Mouse (Mus musculus) adrenal gland, postnatal 14 days (tissue): ENCODE data around the gene Col8a1. TPM values are rescaled to one million over a fixed set of nuclear protein-coding genes. Genes with fewer than 3 reads are reported as not detected.

Experiments
- DNase-seq: peaks from one replicate; pipeline ENCODE4 v3.0.0; 2021; ENCODE audit warnings: mixed read lengths
- total RNA-seq: library from RNA; stranded (reverse); gene quantifications from 2 replicates; pipeline ENCODE4 v1.2.3, GENCODE M21; 2021

Col8a1 gene
- total RNA-seq, 1 experiment from 2014 or later = 4.4 TPM

GRCm38 (mm10) chr16:57672251-57672650, 82.3 kb downstream of the Col8a1 start:
- peak; percentile 35 for DNase-seq

DNA sequence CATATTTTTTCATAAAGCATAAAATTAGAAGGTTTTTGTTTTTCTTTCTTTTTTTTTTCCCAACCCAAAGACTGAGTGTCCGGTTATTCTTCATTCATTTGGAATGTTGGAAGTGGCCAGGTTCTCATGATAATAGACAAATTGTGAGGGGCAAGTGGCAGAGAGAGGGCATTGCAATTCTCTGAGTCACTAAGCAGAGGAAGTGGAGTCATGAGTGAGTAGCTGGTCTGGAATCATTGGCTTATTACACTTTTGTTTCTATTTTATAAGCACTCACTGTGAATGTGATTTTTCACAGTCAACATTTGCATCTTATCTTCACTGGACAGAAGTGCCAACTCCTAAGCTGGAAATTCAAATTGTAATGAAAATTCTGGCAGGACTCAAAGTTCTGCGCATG, 82.9 kb downstream of the Col8a1 start:
- peak; percentile 4 for DNase-seq

- peak; percentile 35 for DNase-seq
Observed at GRCm38 (mm10) chr16:57669348-57669747, 85.2 kb downstream of the Col8a1 start.

GRCm38 (mm10) chr16:57662661-57663060, 91.9 kb downstream of the Col8a1 start:
- DNase-seq = no peak

DNA sequence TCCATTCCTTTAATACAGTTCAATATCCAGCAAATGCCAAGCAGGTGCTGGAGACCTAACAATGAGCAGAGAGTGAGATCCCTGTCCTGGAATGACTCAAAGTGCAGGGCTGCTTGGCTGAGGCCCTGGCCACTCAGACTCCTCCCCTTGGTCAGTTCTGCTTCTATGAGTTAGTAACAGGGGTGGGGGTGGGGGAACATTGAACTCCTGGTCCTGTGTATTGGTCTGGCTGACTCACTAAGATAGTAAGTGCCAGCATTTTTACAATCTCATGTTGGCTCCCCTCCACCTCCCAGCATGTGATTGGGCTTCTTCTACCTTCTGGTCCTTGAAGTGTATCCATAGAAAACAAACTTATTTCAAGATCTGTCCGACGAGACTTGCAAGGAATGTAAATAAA, 104.6 kb downstream of the Col8a1 start:
- peak; percentile 47 for DNase-seq

GRCm38 (mm10) chr16:57641346-57641885, 113.1 kb downstream of the Col8a1 start:
- DNase-seq = no peak

DNA sequence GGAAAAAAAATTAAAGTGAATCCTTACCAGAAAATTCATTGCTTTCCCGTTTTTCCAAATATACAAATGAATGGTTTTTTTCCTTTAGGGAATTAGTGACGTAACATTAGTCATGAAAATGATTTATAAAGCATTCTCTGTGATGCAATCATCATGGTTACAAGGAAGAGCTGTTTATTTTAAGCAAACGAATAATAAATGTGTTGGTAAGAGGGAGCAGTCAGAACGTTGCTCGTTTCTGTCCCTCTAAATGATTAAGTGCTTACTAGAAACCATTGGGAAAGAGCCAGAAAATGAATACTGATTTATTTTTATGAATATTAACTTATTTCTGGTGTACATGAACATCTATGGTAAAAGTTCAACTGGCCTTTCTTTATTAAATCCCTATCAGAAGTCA, 119.8 kb downstream of the Col8a1 start:
- DNase-seq = no peak

- peak; percentile 85 for DNase-seq
Observed at GRCm38 (mm10) chr16:57634191-57634590, 120.3 kb downstream of the Col8a1 start.

- DNase-seq = peak; percentile 56
Observed at GRCm38 (mm10) chr16:57611768-57612167, 142.8 kb downstream of the Col8a1 start.

DNA sequence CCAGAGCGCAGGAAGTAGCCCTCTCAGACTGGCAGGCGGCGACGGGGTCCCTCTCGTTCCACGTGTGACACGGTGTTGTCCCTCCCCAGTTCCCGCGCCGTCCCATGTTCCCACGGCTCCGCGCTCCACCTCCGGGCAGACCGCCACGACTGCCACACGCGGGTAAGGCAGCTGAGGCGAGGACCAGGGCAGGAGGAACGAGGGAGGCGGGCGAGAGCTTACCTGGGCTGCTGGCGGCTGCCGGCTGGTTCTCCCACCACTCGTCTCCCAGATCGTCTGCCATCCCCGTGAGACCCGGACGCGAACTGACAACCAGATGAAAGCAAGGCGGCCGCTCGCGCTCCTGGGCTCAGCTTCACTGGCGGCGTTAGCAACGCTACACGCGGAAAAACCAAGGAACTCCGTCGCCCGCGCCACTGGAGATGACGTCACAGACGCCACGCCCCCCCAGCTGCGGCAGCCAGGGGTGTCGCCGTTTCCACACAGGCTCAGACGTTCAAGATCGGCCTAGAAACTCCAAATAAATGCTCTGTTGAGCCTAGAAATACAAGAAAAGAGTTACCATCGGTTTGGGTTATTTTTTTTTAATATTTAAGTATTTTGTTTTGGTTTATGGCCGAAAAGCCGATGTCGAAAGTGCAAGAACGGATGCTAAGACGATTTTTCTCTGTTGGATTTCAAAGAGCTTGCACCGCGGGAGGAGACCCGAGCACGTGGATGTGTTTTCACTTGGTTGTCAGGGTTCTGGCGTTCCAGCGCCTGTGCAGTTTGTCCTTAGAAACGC, 147.9 kb downstream of the Col8a1 start, which contains the start of gene Cmss1:
Gene Cmss1 (minus strand): TSS at position 421 of the 784 bp plus-strand sequence.
- peak; percentile 93 for DNase-seq

DNA sequence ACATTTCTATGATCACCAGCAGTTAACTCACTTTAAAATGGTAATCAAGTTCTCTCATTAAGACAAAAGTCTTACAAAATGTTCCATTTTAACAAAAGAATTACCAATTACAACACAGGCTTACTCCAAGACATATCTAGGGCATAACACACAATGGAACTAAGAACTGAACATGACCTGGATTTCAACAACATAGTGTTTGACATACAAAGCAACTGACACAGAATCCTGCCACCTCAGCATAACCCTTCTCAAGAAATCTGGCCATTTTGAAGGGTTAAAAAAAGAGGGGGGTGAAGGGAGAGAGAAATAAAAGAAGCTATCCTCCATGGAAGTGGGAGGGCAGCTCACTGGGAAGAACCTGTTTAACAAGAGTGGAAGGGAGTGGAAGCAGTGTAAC, 153.5 kb downstream of the Col8a1 start:
- no peak for DNase-seq

- DNase-seq = no peak
Observed at GRCm38 (mm10) chr16:57597295-57597957, 157.1 kb downstream of the Col8a1 start.

- DNase-seq = peak; percentile 25
Observed at GRCm38 (mm10) chr16:57593422-57594157, 160.9 kb downstream of the Col8a1 start.

DNA sequence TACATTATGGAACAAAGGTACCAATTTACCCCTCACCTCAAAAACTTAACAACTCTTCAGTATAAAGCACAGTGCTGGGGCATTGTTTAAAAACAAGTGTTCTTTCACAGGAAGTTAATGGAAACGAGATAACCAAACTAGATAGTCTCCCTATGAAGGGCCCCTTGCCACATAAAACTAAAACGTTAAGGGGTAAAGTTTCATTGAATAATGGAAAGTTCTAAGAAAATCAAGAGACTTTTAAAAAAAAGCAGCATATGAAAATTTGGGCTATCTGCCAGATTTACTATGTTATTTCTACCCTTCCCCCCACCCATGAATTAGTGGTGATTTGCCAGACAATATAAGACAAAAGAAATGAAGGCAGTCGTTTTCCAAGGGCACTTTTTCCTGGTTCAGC, 169.3 kb downstream of the Col8a1 start:
- no peak for DNase-seq

- DNase-seq = peak; percentile 15
Observed at GRCm38 (mm10) chr16:57582008-57582407, 172.5 kb downstream of the Col8a1 start.

DNA sequence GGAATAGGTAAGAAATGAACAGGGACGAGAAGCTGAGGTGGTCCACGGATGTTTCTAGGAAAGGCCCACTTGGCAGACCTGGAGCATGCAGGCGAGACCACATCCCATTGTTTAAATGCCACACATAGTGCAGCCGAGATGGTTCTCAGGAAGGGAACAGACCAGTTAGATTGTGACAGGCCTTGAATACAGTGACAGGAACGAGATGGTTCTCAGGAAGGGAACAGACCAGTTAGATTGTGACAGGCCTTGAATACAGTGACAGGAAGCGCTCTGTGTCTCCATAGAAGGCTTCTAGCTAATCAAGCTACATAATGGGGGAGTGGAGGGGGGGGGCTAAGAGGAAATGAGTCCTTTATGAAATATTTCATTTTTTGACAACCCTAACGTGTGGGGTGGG, 174.5 kb downstream of the Col8a1 start:
- no peak for DNase-seq

DNA sequence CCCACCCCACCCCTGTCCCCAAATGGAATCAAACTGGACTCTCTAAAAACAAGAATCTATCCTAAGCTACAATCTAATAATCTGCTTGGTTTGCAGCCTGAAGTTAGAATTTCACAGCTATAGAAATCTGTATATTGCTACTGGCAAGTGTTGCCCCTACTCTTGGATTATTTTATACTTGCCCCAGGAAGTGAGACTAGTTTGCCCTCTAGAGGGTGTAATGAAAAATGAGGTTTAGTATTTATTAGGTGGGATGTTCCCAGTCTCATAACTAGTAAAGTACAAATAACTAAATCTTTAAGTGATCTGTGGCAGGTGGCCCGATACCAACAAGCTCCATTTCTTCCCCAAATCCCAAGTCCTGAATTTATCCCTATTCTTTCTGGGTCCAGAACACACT, 177.0 kb downstream of the Col8a1 start:
- no peak for DNase-seq

DNA sequence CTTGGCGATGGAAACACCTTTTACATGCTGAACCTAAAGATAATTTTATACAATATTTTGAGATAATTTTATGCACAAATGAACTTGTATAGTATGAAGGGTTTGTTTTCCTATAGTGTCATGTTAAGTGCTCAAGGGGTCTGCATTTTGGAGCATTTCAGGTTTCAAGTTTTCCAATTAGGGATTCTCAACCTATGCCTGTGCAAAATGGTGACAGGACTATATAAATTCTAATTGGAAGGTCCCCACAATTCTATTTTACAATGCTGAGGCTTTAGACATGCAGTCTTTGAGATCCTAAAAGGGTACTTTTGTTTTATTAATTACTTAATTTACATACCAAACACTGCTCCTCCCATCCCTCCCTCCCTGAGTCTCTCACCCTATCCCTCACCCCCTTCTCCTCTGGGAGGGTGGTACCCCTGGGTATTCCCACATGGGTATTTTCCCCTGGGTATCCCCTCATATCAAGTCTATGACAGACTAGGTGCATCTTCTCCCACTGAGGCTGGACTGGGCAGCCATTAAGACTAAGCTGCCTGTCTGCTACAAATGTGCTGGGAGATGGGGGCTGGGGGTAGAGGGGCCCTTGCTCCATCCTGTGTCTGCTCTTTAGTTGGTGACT, 178.7 kb downstream of the Col8a1 start:
- no peak for DNase-seq
